Mouse (Mus musculus) erythroblast, embryonic 14.5 days (primary cell): ENCODE measurements around the gene Pdk2.

Experiments
- GATA1 ChIP-seq: IDR thresholded peaks from 2 replicates; pipeline ENCODE4 v1.6.1; 2012; ENCODE audit warnings: low read length, inconsistent platforms, mixed read lengths
- TAL1 ChIP-seq: IDR thresholded peaks from 3 replicates; pipeline ENCODE4 v1.6.1; 2012; ENCODE audit warnings: low read length, inconsistent platforms, mixed read lengths

GRCm38 (mm10) chr11:94991641-94992479 is 49.3 kb downstream of the Pdk2 start:
- TF ChIP-seq GATA1, result no peak
- TF ChIP-seq TAL1, result no peak
